Mouse (Mus musculus): ENCODE measurements around the gene Mrpl24. TPM values are rescaled to one million over a fixed set of nuclear protein-coding genes. Genes with fewer than 3 reads are reported as not detected.
"Not testable (repeated sequence)": the region's sequence is repeated elsewhere in the genome, so short reads cannot be mapped to it uniquely, and the experiment has no call there.

Gene Mrpl24
- polyA plus RNA-seq (2015; fragmentation: Nextera tagmentation; extraction: Ambion mirVana): 69.5 and 73.0 TPM in 2 replicates

- H3K27ac ChIP-seq (replicated peaks): peak within 1 kb of the TSS; percentile 83
- under 1% methylated on average over 30 of the region's 30 CpGs for WGBS
- peaks cover 22% of the 10 kb centered on the region for H3K4me1 ChIP-seq (replicated peaks)
- ATAC-seq (ENCODE audit: low read depth): peak; percentile 82
- H3K4me2 ChIP-seq: peak within 1 kb of the TSS; percentile 89
- H3K27me3 ChIP-seq: no peaks in the 10 kb centered on the region
- H3K9me3 ChIP-seq: no peaks in the 10 kb centered on the region
- peak within 1 kb of the TSS; percentile 80 for H3K4me3 ChIP-seq
- peaks cover 61% of the 10 kb centered on the region for H3K36me3 ChIP-seq
- H3K9ac ChIP-seq: peak within 1 kb of the TSS; percentile 80
Measured at GRCm38 (mm10) chr3:87919336-87920108, at the start of gene Mrpl24. TSS of gene Mrpl24 (plus strand) at chr3:87919506.

DNA sequence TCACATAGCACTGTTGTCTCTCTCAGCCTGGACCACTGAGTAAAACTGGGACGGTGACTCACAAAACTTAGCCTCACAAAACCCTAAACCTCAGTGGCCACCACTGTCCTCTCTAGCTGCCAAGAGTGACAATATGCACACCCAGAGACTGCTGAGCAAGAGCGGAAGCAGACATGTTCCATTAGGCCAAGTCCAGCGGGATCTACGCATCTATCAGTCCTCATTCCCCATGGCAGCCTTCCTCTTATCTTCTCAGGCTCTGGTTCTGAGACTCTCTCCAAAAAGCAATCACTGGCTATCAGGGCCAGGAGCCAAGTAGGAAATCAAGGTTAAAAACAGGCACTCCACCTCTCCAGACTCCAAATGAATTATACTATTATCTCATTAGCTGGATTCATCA is 41.6 kb upstream of the Mrpl24 start:
- no peak overlapping the region for H3K27ac ChIP-seq (replicated peaks)
- WGBS: 85% methylated on average over 4 of the region's 4 CpGs
- no peaks in the 10 kb centered on the region for H3K9me3 ChIP-seq
- peaks cover 27% of the 10 kb centered on the region for H3K36me3 ChIP-seq
- H3K4me1 ChIP-seq (replicated peaks): peaks cover 4% of the 10 kb centered on the region
- no peak overlapping the region for H3K4me3 ChIP-seq
- no peak overlapping the region for H3K9ac ChIP-seq
- H3K4me2 ChIP-seq: no peak overlapping the region
- no peaks in the 10 kb centered on the region for H3K27me3 ChIP-seq
- no peak for ATAC-seq (ENCODE audit: low read depth)

DNA sequence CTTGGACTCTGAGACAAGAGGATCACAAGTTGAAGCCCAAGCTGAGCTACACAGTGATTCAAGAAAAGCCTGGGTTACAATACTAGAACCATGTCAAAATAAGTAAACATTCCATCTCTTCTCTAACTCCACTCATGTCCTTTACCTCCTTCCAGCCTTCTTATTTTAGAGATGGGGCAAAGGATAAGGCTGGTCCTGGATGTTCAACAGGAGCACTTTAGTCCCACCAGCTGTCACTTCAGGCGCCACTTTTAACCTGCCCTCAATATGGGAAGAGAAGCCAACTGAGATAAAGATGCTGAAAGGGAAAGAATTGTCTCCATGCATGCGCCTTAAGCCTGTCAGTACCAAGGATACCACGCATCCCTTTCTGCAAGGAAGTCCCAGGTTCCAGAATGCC is 35.0 kb upstream of the Mrpl24 start:
- Histone ChIP-seq H3K36me3 (peaks cover 16% of the 10 kb centered on the region), H3K4me2 (peak overlapping the region; percentile 98), H3K4me1 (replicated peaks) (peaks cover 22% of the 10 kb centered on the region), H3K9me3 (no peaks in the 10 kb centered on the region), H3K27me3 (no peaks in the 10 kb centered on the region), H3K4me3 (peak overlapping the region; percentile 99), H3K27ac (replicated peaks) (no peak overlapping the region), H3K9ac (peak overlapping the region; percentile 97)
- no peak for ATAC-seq (ENCODE audit: low read depth)
- WGBS: 5% methylated on average over 3 of the region's 3 CpGs

DNA sequence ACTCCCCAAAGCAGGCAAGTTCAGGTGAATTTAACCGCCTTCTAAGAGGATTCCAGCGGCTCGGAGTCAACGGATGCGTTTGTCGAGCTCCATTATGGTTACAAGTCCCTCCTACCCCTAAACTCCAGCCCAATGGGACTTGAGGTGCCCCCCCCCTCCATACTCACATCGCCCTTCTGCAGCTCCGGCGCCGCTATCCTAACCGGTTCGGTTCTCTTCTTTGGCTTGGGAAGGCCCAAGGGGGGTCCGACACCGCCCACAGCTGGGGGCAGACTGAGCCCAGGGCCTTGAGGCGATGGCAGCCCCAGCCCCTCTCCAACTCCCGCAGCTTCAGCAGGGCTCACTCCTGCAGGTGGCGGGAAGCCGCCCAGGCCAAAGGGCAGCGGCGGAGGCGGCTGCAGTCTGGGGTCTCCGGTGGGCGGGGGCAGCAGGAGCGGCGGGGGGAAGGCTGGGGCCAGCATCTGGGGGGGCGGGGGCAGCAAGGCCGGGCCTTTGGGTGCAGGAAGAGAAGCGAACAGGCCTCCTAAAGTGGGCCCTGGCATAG is 34.5 kb upstream of the Mrpl24 start:
- under 1% methylated on average over 22 of the region's 28 CpGs for WGBS
- Histone ChIP-seq H3K4me2 (peak overlapping the region; percentile 98), H3K27ac (replicated peaks) (peak overlapping the region; percentile 89), H3K4me1 (replicated peaks) (peaks cover 22% of the 10 kb centered on the region), H3K9ac (peak overlapping the region; percentile 97), H3K9me3 (no peaks in the 10 kb centered on the region), H3K36me3 (peaks cover 13% of the 10 kb centered on the region), H3K4me3 (peak overlapping the region; percentile 99), H3K27me3 (no peaks in the 10 kb centered on the region)
- peak; percentile 17 for ATAC-seq (ENCODE audit: low read depth)

DNA sequence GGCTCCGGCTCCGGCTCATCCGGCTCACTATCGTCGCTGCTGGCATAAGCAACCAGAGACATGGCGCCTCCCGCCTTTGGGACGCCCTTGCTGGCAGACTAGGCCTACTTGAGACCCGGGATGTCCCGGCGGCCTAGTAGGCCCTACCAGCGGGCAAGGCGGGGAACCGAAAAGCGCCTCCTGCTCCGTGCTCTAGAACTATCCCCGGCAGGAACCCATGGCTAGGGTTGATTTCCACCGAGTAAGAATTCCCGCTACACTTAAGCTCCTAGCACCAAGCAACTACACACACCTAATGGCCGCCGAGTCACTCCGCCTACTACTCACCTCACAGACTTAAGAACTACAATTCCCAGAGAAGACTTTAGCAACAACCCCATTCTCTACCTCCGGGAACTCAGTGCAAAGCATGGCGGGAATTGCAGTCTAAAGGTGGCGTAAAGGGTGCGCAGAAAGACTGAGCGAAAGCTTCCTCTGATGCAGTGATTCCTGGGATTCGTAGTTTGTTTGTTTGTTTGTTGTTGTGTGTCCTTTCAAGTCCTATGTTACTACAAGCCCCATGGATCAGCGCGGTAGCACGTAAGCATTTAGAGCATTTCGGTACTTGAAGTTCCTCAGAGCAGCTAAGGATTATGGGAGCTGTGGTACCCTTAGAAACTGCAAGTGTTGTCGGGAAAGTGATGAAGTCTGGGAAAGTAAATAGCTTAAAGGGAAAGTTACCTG is 33.9 kb upstream of the Mrpl24 start, which contains the start of gene Prcc:
Gene Prcc, minus strand, starts transcription at position 328 of the 723 bp plus-strand sequence.
- peaks cover 22% of the 10 kb centered on the region for H3K4me1 ChIP-seq (replicated peaks)
- no peaks in the 10 kb centered on the region for H3K9me3 ChIP-seq
- H3K4me3 ChIP-seq: peak within 1 kb of the TSS; percentile 99
- H3K27ac ChIP-seq (replicated peaks): peak within 1 kb of the TSS; percentile 89
- H3K4me2 ChIP-seq: peak within 1 kb of the TSS; percentile 98
- no peaks in the 10 kb centered on the region for H3K27me3 ChIP-seq
- 1% methylated on average over 33 of the region's 33 CpGs for WGBS
- H3K36me3 ChIP-seq: peaks cover 7% of the 10 kb centered on the region
- peak; percentile 98 for ATAC-seq (ENCODE audit: low read depth)
- H3K9ac ChIP-seq: peak within 1 kb of the TSS; percentile 97

DNA sequence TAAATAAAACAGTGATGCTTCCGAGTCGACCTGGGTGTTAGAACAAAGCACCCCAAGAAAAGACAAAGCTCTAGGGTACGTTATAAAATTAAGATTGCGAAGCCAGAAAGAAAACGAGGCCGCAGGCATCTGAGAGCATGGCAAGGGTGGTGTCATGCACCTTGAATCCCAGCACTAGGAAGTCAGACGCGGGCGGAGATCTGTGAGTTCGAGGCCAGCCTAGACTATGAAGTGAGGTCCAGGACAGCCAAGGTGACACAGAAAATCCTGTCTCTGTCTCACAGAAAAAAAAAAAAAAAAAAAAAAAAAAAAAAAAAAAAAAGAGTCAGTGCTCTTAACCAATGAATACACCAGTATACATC is 33.3 kb upstream of the Mrpl24 start:
- 20% methylated on average over 10 of the region's 10 CpGs for WGBS
- peak; percentile 29; the same call in 1 of the 2 replicates for ATAC-seq (ENCODE audit: low read depth)
- no peak overlapping the region for H3K27ac ChIP-seq (replicated peaks)
- peaks cover 22% of the 10 kb centered on the region for H3K4me1 ChIP-seq (replicated peaks)
- H3K4me2 ChIP-seq: peak overlapping the region; percentile 51
- 0 out of 2 replicates have a peak, but pooled peaks cover 3% of the 10 kb centered on the region for H3K36me3 ChIP-seq
- H3K27me3 ChIP-seq: no peaks in the 10 kb centered on the region
- H3K9ac ChIP-seq: peak overlapping the region; percentile 64
- H3K9me3 ChIP-seq: no peaks in the 10 kb centered on the region
- peak overlapping the region; percentile 99 for H3K4me3 ChIP-seq

DNA sequence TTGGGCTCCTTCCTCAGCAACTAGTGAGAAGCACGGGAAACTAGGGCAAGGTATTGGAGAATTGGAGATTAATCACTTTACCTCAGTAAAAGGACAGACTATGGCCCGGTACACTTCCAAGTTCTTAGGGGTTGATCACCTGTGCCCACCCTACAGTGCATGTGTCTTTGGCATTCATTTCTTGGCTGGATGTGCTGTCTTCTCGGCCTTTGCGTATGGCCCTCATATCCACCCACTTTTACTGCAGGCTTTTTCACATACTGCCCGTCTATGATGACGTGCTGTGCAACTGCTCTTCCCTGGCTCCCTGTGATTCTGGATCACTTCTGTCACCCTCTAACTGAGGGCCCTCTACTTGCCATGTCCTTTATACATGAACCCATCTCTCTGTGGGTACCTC is 32.9 kb upstream of the Mrpl24 start:
- H3K4me2 ChIP-seq: peak overlapping the region; percentile 51
- H3K9me3 ChIP-seq: no peaks in the 10 kb centered on the region
- H3K9ac ChIP-seq: no peak overlapping the region
- H3K27ac ChIP-seq (replicated peaks): no peak overlapping the region
- H3K36me3 ChIP-seq: 0 out of 2 replicates have a peak, but pooled peaks cover 3% of the 10 kb centered on the region
- no peaks in the 10 kb centered on the region for H3K27me3 ChIP-seq
- peak overlapping the region; percentile 99 for H3K4me3 ChIP-seq
- 86% methylated on average over 6 of the region's 6 CpGs for WGBS
- 0 out of 2 replicates have a peak, but pooled peaks have one; percentile 1 for ATAC-seq (ENCODE audit: low read depth)
- peaks cover 22% of the 10 kb centered on the region for H3K4me1 ChIP-seq (replicated peaks)

- H3K9ac ChIP-seq; H3K4me3 ChIP-seq; H3K27me3 ChIP-seq; H3K27ac ChIP-seq (replicated peaks); H3K4me2 ChIP-seq; ATAC-seq (ENCODE audit: low read depth); H3K9me3 ChIP-seq; H3K36me3 ChIP-seq: not testable (repeated sequence)
- 80% methylated on average over 4 of the region's 4 CpGs for whole genome bisulfite sequencing
- peaks cover 20% of the 10 kb centered on the region for H3K4me1 ChIP-seq (replicated peaks)
Measured at GRCm38 (mm10) chr3:87887400-87887799, 31.9 kb upstream of the Mrpl24 start.

DNA sequence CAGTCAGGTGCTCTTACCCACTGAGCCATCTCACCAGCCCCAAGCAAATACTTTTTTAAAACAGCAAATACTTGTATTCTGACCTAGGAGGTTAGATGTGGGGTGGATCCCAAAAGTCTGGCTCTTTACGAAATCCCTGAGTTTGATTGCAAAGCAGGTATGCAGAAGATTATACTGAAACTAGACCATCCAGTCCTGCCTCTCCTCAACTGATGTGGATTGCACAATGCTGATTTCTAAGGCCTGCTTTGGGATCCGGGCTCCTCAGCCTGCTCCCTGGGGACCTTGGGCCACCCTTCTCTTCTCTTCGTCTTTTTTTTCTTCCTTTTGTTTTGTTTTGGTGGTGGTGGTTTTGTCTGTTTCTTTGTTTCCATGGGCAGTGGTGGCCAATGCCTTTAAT is 27.8 kb upstream of the Mrpl24 start:
- Histone ChIP-seq H3K27ac (replicated peaks) (no peak overlapping the region), H3K36me3 (no peaks in the 10 kb centered on the region), H3K4me3 (no peak overlapping the region), H3K27me3 (no peaks in the 10 kb centered on the region), H3K4me2 (no peak overlapping the region), H3K9ac (no peak overlapping the region), H3K4me1 (replicated peaks) (no peaks in the 10 kb centered on the region), H3K9me3 (no peaks in the 10 kb centered on the region)
- no peak for ATAC-seq (ENCODE audit: low read depth)
- WGBS: 58% methylated on average over 3 of the region's 3 CpGs

- no peak overlapping the region for H3K9ac ChIP-seq
- no peaks in the 10 kb centered on the region for H3K9me3 ChIP-seq
- no peaks in the 10 kb centered on the region for H3K27me3 ChIP-seq
- H3K4me2 ChIP-seq: no peak overlapping the region
- no peaks in the 10 kb centered on the region for H3K4me1 ChIP-seq (replicated peaks)
- ATAC-seq (ENCODE audit: low read depth): no peak
- no peak overlapping the region for H3K27ac ChIP-seq (replicated peaks)
- H3K36me3 ChIP-seq: no peaks in the 10 kb centered on the region
- no peak overlapping the region for H3K4me3 ChIP-seq
- WGBS: 79% methylated on average over 3 of the region's 3 CpGs
Measured at GRCm38 (mm10) chr3:87893367-87893905, 25.9 kb upstream of the Mrpl24 start.

GRCm38 (mm10) chr3:87899266-87899665 is 20.0 kb upstream of the Mrpl24 start:
- no peaks in the 10 kb centered on the region for H3K4me1 ChIP-seq (replicated peaks)
- H3K4me3 ChIP-seq: no peak overlapping the region
- no peaks in the 10 kb centered on the region for H3K9me3 ChIP-seq
- H3K27me3 ChIP-seq: no peaks in the 10 kb centered on the region
- 67% methylated on average over 3 of the region's 3 CpGs for WGBS
- ATAC-seq (ENCODE audit: low read depth): no peak
- H3K4me2 ChIP-seq: no peak overlapping the region
- no peak overlapping the region for H3K27ac ChIP-seq (replicated peaks)
- no peak overlapping the region for H3K9ac ChIP-seq
- H3K36me3 ChIP-seq: no peaks in the 10 kb centered on the region

DNA sequence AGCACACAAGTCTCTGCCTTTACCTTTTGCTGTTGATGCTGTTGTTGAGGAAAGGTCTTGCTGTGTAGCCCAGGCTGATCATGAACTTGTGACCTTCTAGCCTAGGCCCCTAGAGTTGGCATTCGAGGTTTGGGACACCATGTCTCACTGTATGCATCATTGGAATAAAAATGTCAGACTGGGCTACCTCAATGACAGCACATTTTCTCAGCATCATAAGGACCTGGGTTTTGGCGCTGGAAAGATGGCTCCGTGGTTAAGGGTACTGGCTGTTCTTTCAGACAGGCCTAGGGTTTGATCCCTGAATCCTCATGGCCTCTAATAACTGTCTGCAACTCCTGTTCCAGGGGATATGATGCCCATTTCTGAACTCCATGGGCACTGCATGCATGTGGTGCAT is 19.5 kb upstream of the Mrpl24 start:
- H3K27ac ChIP-seq (replicated peaks): no peak overlapping the region

More for the DNA sequence above, 19.5 kb upstream of the Mrpl24 start:
- Histone ChIP-seq H3K4me1 (replicated peaks) (no peaks in the 10 kb centered on the region), H3K9me3 (no peaks in the 10 kb centered on the region), H3K9ac (no peak overlapping the region), H3K4me3 (no peak overlapping the region), H3K36me3 (no peaks in the 10 kb centered on the region), H3K27me3 (no peaks in the 10 kb centered on the region), H3K4me2 (no peak overlapping the region)
- 81% methylated on average over 3 of the region's 3 CpGs for WGBS
- no peak for ATAC-seq (ENCODE audit: low read depth)

Measured in neural tube, embryonic 13.5 days (tissue).